Mouse (Mus musculus): ENCODE data around the gene Rmdn3. TPM values are rescaled to one million over a fixed set of nuclear protein-coding genes. Genes with fewer than 3 reads are reported as not detected.

The Rmdn3 gene
- polyA plus RNA-seq, 1 experiment: 21.8 TPM

DNA sequence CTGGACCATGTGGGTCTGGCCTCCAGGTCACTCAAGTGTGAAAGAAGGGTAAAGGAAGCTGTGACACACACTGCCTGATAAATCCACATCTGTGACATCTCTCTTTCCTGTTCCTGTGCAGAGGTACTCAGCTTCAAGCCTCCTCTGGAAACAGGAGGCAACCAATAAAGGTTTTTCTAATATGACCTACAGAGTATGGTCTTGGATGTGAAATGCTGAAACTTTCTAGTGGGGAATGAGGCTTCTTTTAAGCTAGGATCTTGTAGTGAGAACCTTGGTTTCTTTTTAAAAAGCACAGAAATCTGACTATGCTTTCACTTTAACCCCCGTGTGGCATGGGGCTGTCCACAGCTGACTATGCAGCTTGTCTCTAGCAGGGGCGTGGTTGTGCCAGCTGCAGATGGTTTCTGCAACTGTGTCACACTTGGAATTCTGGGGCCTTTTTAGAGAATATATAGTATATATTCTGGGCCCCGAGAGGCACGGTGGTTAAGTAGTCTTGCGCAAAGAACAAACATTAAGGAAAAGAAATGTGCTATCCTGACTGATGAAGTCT, 20.6 kb upstream of the Rmdn3 start:
- H3K79me3 ChIP-seq (ENCODE audit: low read depth): peaks cover 9% of the 10 kb centered on the region
- TF ChIP-seq USF1 (IDR thresholded peaks at IDR 0.05; ENCODE audit: low read depth): no peak
- TF ChIP-seq MYOG (IDR thresholded peaks at IDR 0.05; ENCODE audit: control insufficient read depth, extremely low read depth, insufficient read length): no peak
- TF ChIP-seq CEBPB (IDR thresholded peaks at IDR 0.05; ENCODE audit: low read depth): no peak
- no peak for TF ChIP-seq MAX (IDR thresholded peaks at IDR 0.05)
- no peak for TF ChIP-seq MYOD1 (IDR thresholded peaks at IDR 0.05; ENCODE audit: control insufficient read depth, insufficient read length, low read depth)
- TF ChIP-seq FOSL1 (IDR thresholded peaks at IDR 0.05; ENCODE audit: insufficient read depth, low read length, poor library complexity, severe bottlenecking): no peak
- no peak for TF ChIP-seq CTCF (IDR thresholded peaks at IDR 0.05; ENCODE audit: control insufficient read depth, insufficient read depth, insufficient read length)
- no peak overlapping the region for H3K4me3 ChIP-seq (ENCODE audit: insufficient read depth, poor library complexity, severe bottlenecking)
- peaks cover 28% of the 10 kb centered on the region for H3K79me2 ChIP-seq (ENCODE audit: control insufficient read depth, insufficient read depth)
- H3ac ChIP-seq (ENCODE audit: control insufficient read depth, insufficient read length, low read depth): no peak overlapping the region
- H3K27me3 ChIP-seq (ENCODE audit: control insufficient read depth, insufficient read depth, insufficient read length): no peaks in the 10 kb centered on the region
- peaks cover 11% of the 10 kb centered on the region for H3K36me3 ChIP-seq (ENCODE audit: control insufficient read depth, insufficient read depth)

DNA sequence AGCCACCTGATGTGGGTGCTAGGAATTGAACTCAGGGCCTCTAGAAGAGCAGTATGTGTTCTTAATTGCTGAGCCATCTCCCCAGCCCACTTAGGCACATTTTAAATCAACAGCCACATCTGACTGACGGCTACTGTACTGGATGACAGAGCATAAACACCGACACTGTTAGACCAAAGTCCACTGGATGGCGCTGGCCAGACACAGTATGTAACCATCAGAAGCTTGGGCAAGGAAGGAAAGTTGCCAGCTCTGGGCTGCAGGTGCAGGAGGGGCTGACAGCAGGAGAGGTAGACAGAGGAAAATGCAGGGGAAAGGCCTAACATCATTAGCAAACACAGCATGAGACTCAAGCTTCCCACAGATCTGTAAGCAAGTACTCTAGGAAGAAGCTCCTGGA, 19.9 kb upstream of the Rmdn3 start:
- peaks cover 28% of the 10 kb centered on the region for H3K79me2 ChIP-seq (ENCODE audit: control insufficient read depth, insufficient read depth)
- TF ChIP-seq CEBPB (IDR thresholded peaks at IDR 0.05; ENCODE audit: low read depth) (no peak), MYOG (IDR thresholded peaks at IDR 0.05; ENCODE audit: control insufficient read depth, extremely low read depth, insufficient read length) (no peak), USF1 (IDR thresholded peaks at IDR 0.05; ENCODE audit: low read depth) (no peak), FOSL1 (IDR thresholded peaks at IDR 0.05; ENCODE audit: insufficient read depth, low read length, poor library complexity, severe bottlenecking) (no peak), MAX (IDR thresholded peaks at IDR 0.05) (no peak), CTCF (IDR thresholded peaks at IDR 0.05; ENCODE audit: control insufficient read depth, insufficient read depth, insufficient read length) (no peak), MYOD1 (IDR thresholded peaks at IDR 0.05; ENCODE audit: control insufficient read depth, insufficient read length, low read depth) (no peak)
- H3K36me3 ChIP-seq (ENCODE audit: control insufficient read depth, insufficient read depth): peaks cover 11% of the 10 kb centered on the region
- no peak overlapping the region for H3ac ChIP-seq (ENCODE audit: control insufficient read depth, insufficient read length, low read depth)
- H3K79me3 ChIP-seq (ENCODE audit: low read depth): peaks cover 9% of the 10 kb centered on the region
- peak overlapping the region; percentile 2 for H3K4me3 ChIP-seq (ENCODE audit: insufficient read depth, poor library complexity, severe bottlenecking)
- no peaks in the 10 kb centered on the region for H3K27me3 ChIP-seq (ENCODE audit: control insufficient read depth, insufficient read depth, insufficient read length)

DNA sequence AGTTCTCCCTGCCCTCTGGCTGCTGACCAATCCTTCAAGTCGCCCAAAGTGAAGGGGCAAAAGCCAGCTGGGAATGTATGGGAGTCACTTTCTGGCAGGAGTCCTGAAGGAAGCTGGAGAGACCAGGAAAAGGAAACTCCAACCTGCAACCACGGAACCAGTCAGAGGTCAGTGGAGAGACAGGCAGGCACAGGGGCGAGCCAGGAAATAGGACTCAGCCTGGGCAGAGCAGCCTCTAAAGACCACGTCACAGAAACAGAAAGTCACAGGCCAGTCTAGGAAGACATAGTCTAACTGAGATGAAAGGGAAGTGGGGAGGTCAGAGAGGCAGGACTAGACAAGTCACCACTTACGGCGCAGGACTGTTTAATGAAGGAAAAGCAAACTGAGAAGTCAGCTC, 18.8 kb upstream of the Rmdn3 start:
- peaks cover 9% of the 10 kb centered on the region for H3K79me3 ChIP-seq (ENCODE audit: low read depth)
- peak overlapping the region; percentile 31 for H3K4me3 ChIP-seq (ENCODE audit: insufficient read depth, poor library complexity, severe bottlenecking)
- peaks cover 11% of the 10 kb centered on the region for H3K36me3 ChIP-seq (ENCODE audit: control insufficient read depth, insufficient read depth)
- H3K79me2 ChIP-seq (ENCODE audit: control insufficient read depth, insufficient read depth): peaks cover 28% of the 10 kb centered on the region
- TF ChIP-seq CEBPB (IDR thresholded peaks at IDR 0.05; ENCODE audit: low read depth) (no peak), USF1 (IDR thresholded peaks at IDR 0.05; ENCODE audit: low read depth) (no peak), MYOG (IDR thresholded peaks at IDR 0.05; ENCODE audit: control insufficient read depth, extremely low read depth, insufficient read length) (no peak), FOSL1 (IDR thresholded peaks at IDR 0.05; ENCODE audit: insufficient read depth, low read length, poor library complexity, severe bottlenecking) (no peak), MYOD1 (IDR thresholded peaks at IDR 0.05; ENCODE audit: control insufficient read depth, insufficient read length, low read depth) (no peak), MAX (IDR thresholded peaks at IDR 0.05) (no peak), CTCF (IDR thresholded peaks at IDR 0.05; ENCODE audit: control insufficient read depth, insufficient read depth, insufficient read length) (no peak)
- H3K27me3 ChIP-seq (ENCODE audit: control insufficient read depth, insufficient read depth, insufficient read length): no peaks in the 10 kb centered on the region
- H3ac ChIP-seq (ENCODE audit: control insufficient read depth, insufficient read length, low read depth): peak overlapping the region; percentile 6

DNA sequence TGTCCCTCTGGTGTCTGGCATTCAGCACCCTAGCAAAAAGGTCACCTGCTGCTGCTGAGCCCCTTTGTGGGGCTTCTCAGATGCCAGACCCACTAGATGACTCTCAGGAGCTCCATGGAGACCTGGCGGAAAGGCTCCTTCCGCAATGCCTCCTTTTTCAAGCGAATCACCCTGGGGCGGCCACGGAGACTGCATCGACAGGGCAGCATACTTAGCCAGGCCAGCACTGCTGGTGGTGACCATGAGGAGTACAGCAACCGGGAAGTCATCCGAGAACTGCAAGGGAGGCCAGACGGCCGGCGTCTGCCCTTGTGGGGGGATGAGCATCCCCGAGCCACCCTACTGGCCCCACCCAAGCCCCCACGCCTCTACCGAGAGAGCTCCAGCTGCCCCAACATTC, 18.0 kb upstream of the Rmdn3 start:
- Histone ChIP-seq H3K79me3 (ENCODE audit: low read depth) (peaks cover 9% of the 10 kb centered on the region), H3ac (ENCODE audit: control insufficient read depth, insufficient read length, low read depth) (peak overlapping the region; percentile 45), H3K4me3 (ENCODE audit: insufficient read depth, poor library complexity, severe bottlenecking) (peak overlapping the region; percentile 31), H3K36me3 (ENCODE audit: control insufficient read depth, insufficient read depth) (peaks cover 11% of the 10 kb centered on the region), H3K27me3 (ENCODE audit: control insufficient read depth, insufficient read depth, insufficient read length) (no peaks in the 10 kb centered on the region), H3K79me2 (ENCODE audit: control insufficient read depth, insufficient read depth) (peaks cover 28% of the 10 kb centered on the region)
- TF ChIP-seq USF1 (IDR thresholded peaks at IDR 0.05; ENCODE audit: low read depth) (no peak), MYOG (IDR thresholded peaks at IDR 0.05; ENCODE audit: control insufficient read depth, extremely low read depth, insufficient read length) (no peak), MAX (IDR thresholded peaks at IDR 0.05) (peak; percentile 17), CTCF (IDR thresholded peaks at IDR 0.05; ENCODE audit: control insufficient read depth, insufficient read depth, insufficient read length) (no peak), FOSL1 (IDR thresholded peaks at IDR 0.05; ENCODE audit: insufficient read depth, low read length, poor library complexity, severe bottlenecking) (no peak), MYOD1 (IDR thresholded peaks at IDR 0.05; ENCODE audit: control insufficient read depth, insufficient read length, low read depth) (no peak), CEBPB (IDR thresholded peaks at IDR 0.05; ENCODE audit: low read depth) (no peak)

DNA sequence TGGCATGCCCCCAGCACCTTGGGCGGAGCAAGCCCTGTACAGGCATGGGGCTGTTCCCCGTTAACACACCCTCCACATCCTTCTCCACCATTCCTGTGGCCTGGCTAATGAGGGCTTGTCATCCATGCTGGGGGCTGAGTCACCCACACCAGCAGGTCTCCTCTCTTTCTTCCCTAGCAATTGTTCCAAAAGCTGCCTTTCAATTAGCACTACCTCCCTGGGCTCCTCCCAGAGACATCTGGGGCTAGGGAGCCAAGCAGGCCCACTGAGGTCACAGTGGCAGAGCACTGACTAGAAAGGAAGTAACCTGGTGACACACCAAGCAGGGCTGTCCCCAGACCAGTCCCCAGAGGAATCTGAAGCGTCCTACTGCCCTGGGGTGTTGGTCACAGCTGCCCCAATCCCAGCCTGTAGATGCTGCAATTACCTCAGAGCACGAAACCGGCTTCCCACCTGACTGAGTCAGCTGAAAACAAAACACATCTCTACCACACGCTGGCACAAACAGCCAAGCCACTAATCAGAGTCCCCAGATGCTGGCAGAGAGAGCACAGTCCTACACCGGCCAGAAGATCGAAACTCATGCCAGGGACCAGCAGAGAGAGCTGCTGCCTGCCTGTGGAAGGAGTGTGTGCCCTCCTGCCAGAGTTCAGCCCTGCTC, 17.3 kb upstream of the Rmdn3 start, which contains the start of gene Gm14137:
TSS of gene Gm14137 (plus strand) at position 519 of the 661 bp plus-strand sequence.
- peak within 1 kb of the TSS; percentile 45 for H3ac ChIP-seq (ENCODE audit: control insufficient read depth, insufficient read length, low read depth)
- H3K27me3 ChIP-seq (ENCODE audit: control insufficient read depth, insufficient read depth, insufficient read length): no peaks in the 10 kb centered on the region
- H3K4me3 ChIP-seq (ENCODE audit: insufficient read depth, poor library complexity, severe bottlenecking): peak within 1 kb of the TSS; percentile 31
- TF ChIP-seq USF1 (IDR thresholded peaks at IDR 0.05; ENCODE audit: low read depth) (no peak), MAX (IDR thresholded peaks at IDR 0.05) (peak; percentile 92), CTCF (IDR thresholded peaks at IDR 0.05; ENCODE audit: control insufficient read depth, insufficient read depth, insufficient read length) (no peak), CEBPB (IDR thresholded peaks at IDR 0.05; ENCODE audit: low read depth) (peak; percentile 72), MYOD1 (IDR thresholded peaks at IDR 0.05; ENCODE audit: control insufficient read depth, insufficient read length, low read depth) (peak; percentile 71), FOSL1 (IDR thresholded peaks at IDR 0.05; ENCODE audit: insufficient read depth, low read length, poor library complexity, severe bottlenecking) (peak; percentile 52), MYOG (IDR thresholded peaks at IDR 0.05; ENCODE audit: control insufficient read depth, extremely low read depth, insufficient read length) (no peak)
- peaks cover 11% of the 10 kb centered on the region for H3K36me3 ChIP-seq (ENCODE audit: control insufficient read depth, insufficient read depth)
- H3K79me3 ChIP-seq (ENCODE audit: low read depth): peaks cover 9% of the 10 kb centered on the region
- H3K79me2 ChIP-seq (ENCODE audit: control insufficient read depth, insufficient read depth): peaks cover 28% of the 10 kb centered on the region
